Mouse (Mus musculus) thymus, adult 2 months (tissue): Measurements from ENCODE around the gene Olfr12. TPM values are rescaled to one million over a fixed set of nuclear protein-coding genes. Genes with fewer than 3 reads are reported as not detected.

Source experiments
- DNase-seq: peaks from one replicate; pipeline ENCODE4 v3.0.0; 2021
- H3K27ac ChIP-seq: fragments of 200-500 bp; 2 replicates; pipeline ENCODE4 v1.5.1; 2012; ENCODE audit warnings: low read length, control low read depth; ENCODE audit not compliant: control insufficient read depth, insufficient read depth
- H3K27me3 ChIP-seq: fragments of 200-500 bp; 2 replicates; pipeline ENCODE4 v1.6.1; 2012; ENCODE audit warnings: mild to moderate bottlenecking, low read length, moderate library complexity, mixed read lengths; ENCODE audit not compliant: control insufficient read depth, insufficient read depth
- H3K36me3 ChIP-seq: fragments of 200-500 bp; 2 replicates; pipeline ENCODE4 v1.6.1; 2012; ENCODE audit warnings: mild to moderate bottlenecking, low read length, moderate library complexity; ENCODE audit not compliant: control insufficient read depth, insufficient read depth
- H3K4me1 ChIP-seq: fragments of 200-500 bp; replicated peaks from 2 replicates; pipeline ENCODE4 v1.6.1; 2012; ENCODE audit warnings: low read length; ENCODE audit not compliant: control insufficient read depth, insufficient read depth
- H3K4me3 ChIP-seq: fragments of 200-500 bp; 2 replicates; pipeline ENCODE4 v1.5.1; 2012; ENCODE audit warnings: mild to moderate bottlenecking, low read length, control low read depth, moderate library complexity; ENCODE audit not compliant: control insufficient read depth, insufficient read depth
- CTCF ChIP-seq: fragments of 200-500 bp; IDR thresholded peaks from 2 replicates; pipeline ENCODE4 v1.5.1; 2012; ENCODE audit warnings: mild to moderate bottlenecking, control low read depth, low read length, moderate library complexity, borderline replicate concordance; ENCODE audit not compliant: control insufficient read depth, poor library complexity, insufficient read depth; ENCODE audit errors: extremely low read depth
- POLR2A ChIP-seq: fragments of 200-500 bp; IDR thresholded peaks from 2 replicates; pipeline ENCODE4 v1.6.1; 2012; ENCODE audit warnings: mild to moderate bottlenecking, low read length, control low read depth, moderate library complexity; ENCODE audit not compliant: control insufficient read depth, poor library complexity, insufficient read depth; ENCODE audit errors: extremely low read depth
- WGBS: fragments of 180-500 bp; shearing (Covaris S2); methylation state at CpG from one replicate; pipeline ENCODE4 v1.1.7; 2018; 5-methylcytosine and 5-hydroxymethylcytosine counted together
- polyA plus RNA-seq: library from polyadenylated mRNA; depleted of rRNA; stranded (reverse); fragments of >200 nt; gene quantifications from 2 replicates; pipeline ENCODE4 v1.2.3, GENCODE M21; 2012

The Olfr12 gene
- polyA plus RNA-seq, 1 experiment, result 0.12 TPM

- TF ChIP-seq POLR2A (no peak), CTCF (no peak)
- WGBS, result 41% methylated on average over 6 of the region's 6 CpGs
- H3K4me3 ChIP-seq, result no peak overlapping the region
- peaks cover 3% of the 10 kb centered on the region; the same call in 1 of the 2 replicates for H3K4me1 ChIP-seq
- H3K27ac ChIP-seq, result no peak overlapping the region
- no peaks in the 10 kb centered on the region for H3K27me3 ChIP-seq
- peaks cover 17% of the 10 kb centered on the region; the same call in 1 of the 2 replicates for H3K36me3 ChIP-seq
- no peak for DNase-seq
Measured at GRCm38 (mm10) chr1:92632948-92633347, 15.4 kb downstream of the Olfr12 start.

- peaks cover 17% of the 10 kb centered on the region; the same call in 1 of the 2 replicates for H3K36me3 ChIP-seq
- no peaks in the 10 kb centered on the region for H3K27me3 ChIP-seq
- H3K4me1 ChIP-seq, result peaks cover 3% of the 10 kb centered on the region; the same call in 1 of the 2 replicates
- 49% methylated on average over 8 of the region's 8 CpGs for WGBS
- no peak overlapping the region for H3K27ac ChIP-seq
- no peak for DNase-seq
- TF ChIP-seq POLR2A (no peak), CTCF (no peak)
- H3K4me3 ChIP-seq, result no peak overlapping the region
Measured at GRCm38 (mm10) chr1:92633726-92634125, 16.1 kb downstream of the Olfr12 start.

- Histone ChIP-seq H3K36me3 (peaks cover 17% of the 10 kb centered on the region; the same call in 1 of the 2 replicates), H3K27me3 (no peaks in the 10 kb centered on the region), H3K4me3 (no peak overlapping the region), H3K4me1 (peaks cover 8% of the 10 kb centered on the region), H3K27ac (no peak overlapping the region)
- 97% methylated on average over 1 of the region's 1 CpGs for WGBS
- TF ChIP-seq CTCF (no peak), POLR2A (no peak)
- DNase-seq, result no peak
Measured at GRCm38 (mm10) chr1:92634569-92634968, 17.0 kb downstream of the Olfr12 start.

- Histone ChIP-seq H3K4me3 (no peak overlapping the region), H3K4me1 (peaks cover 12% of the 10 kb centered on the region), H3K27me3 (no peaks in the 10 kb centered on the region), H3K36me3 (peaks cover 17% of the 10 kb centered on the region; the same call in 1 of the 2 replicates), H3K27ac (no peak overlapping the region)
- no peak for DNase-seq
- TF ChIP-seq CTCF, result no peak
- no peak for TF ChIP-seq POLR2A
- 92% methylated on average over 4 of the region's 4 CpGs for WGBS
Measured at GRCm38 (mm10) chr1:92634976-92635599, 17.5 kb downstream of the Olfr12 start.

- Histone ChIP-seq H3K36me3 (peaks cover 17% of the 10 kb centered on the region; the same call in 1 of the 2 replicates), H3K27me3 (no peaks in the 10 kb centered on the region), H3K4me1 (peaks cover 22% of the 10 kb centered on the region), H3K27ac (no peak overlapping the region), H3K4me3 (no peak overlapping the region)
- 84% methylated on average over 8 of the region's 8 CpGs for WGBS
- no peak for DNase-seq
- no peak for TF ChIP-seq POLR2A
Measured at GRCm38 (mm10) chr1:92636015-92636414, 18.4 kb downstream of the Olfr12 start.

- H3K4me3 ChIP-seq, result no peak overlapping the region
- DNase-seq, result no peak
- H3K4me1 ChIP-seq, result peaks cover 24% of the 10 kb centered on the region
- no peak overlapping the region for H3K27ac ChIP-seq
- peaks cover 17% of the 10 kb centered on the region; the same call in 1 of the 2 replicates for H3K36me3 ChIP-seq
- 97% methylated on average over 11 of the region's 11 CpGs for WGBS
- TF ChIP-seq CTCF (no peak), POLR2A (no peak)
- H3K27me3 ChIP-seq, result no peaks in the 10 kb centered on the region
Measured at GRCm38 (mm10) chr1:92636676-92637075, 19.1 kb downstream of the Olfr12 start.

GRCm38 (mm10) chr1:92637501-92638172 is 20.0 kb downstream of the Olfr12 start:
- TF ChIP-seq POLR2A (no peak), CTCF (no peak)
- WGBS, result 98% methylated on average over 15 of the region's 15 CpGs
- H3K36me3 ChIP-seq, result peaks cover 17% of the 10 kb centered on the region; the same call in 1 of the 2 replicates

More at GRCm38 (mm10) chr1:92637501-92638172, 20.0 kb downstream of the Olfr12 start:
- Histone ChIP-seq H3K27me3 (no peaks in the 10 kb centered on the region), H3K4me1 (peaks cover 28% of the 10 kb centered on the region), H3K4me3 (no peak overlapping the region), H3K27ac (no peak overlapping the region)
- DNase-seq, result no peak
